Mouse (Mus musculus): ENCODE data around the gene Fgfr2.

GRCm38 (mm10) chr7:131989056-131989455, 1134.1 kb downstream of the Fgfr2 start:
- TF ChIP-seq POLR2A (IDR thresholded peaks at IDR 0.05; ENCODE audit: low read depth, low read length) (no peak), CTCF (IDR thresholded peaks at IDR 0.05; ENCODE audit: extremely low read depth, insufficient read length, insufficient replicate concordance, low read depth, low read length) (no peak)

All from small intestine, adult 2 months (tissue).